Mouse (Mus musculus) layer of hippocampus, adult 2 months (tissue): ENCODE data around the gene Srsf4. TPM values are rescaled to one million over a fixed set of nuclear protein-coding genes. Genes with fewer than 3 reads are reported as not detected.
A peak's percentile ranks its signal among the peaks of the same experiment; 100 is the strongest.

Experiments used
- DNase-seq, 2 experiments: peaks; one replicate each; pipeline ENCODE4 v3.0.0; 2022; ENCODE audit warnings: low spot score in 2 of 2
- H3K27ac ChIP-seq: fragments of 200-600 bp; 2 replicates; pipeline ENCODE4 v1.8.1; 2022
- H3K4me3 ChIP-seq: fragments of 200-600 bp; 2 replicates; pipeline ENCODE4 v1.8.1; 2022; ENCODE audit warnings: mild to moderate bottlenecking
- CTCF ChIP-seq: fragments of 200-600 bp; conservative IDR thresholded peaks from 2 replicates; pipeline ENCODE4 v1.8.1; 2022; ENCODE audit warnings: antibody characterized with exemption, mild to moderate bottlenecking, moderate library complexity
- total RNA-seq, 2 experiments: library from RNA; stranded (reverse); gene quantifications; 2 replicates each; pipeline ENCODE4 v1.2.3; 2021

The Srsf4 gene
- total RNA-seq, 2 experiments from 2014 or later = 67.3 to 75.0 TPM

GRCm38 (mm10) chr4:131881306-131881705, 7.9 kb downstream of the Srsf4 start:
- DNase-seq = no peak
- H3K27ac ChIP-seq = peak overlapping the region; percentile 3; the same call in 1 of the 2 replicates
- no peak overlapping the region for H3K4me3 ChIP-seq
- no peak for TF ChIP-seq CTCF

DNA sequence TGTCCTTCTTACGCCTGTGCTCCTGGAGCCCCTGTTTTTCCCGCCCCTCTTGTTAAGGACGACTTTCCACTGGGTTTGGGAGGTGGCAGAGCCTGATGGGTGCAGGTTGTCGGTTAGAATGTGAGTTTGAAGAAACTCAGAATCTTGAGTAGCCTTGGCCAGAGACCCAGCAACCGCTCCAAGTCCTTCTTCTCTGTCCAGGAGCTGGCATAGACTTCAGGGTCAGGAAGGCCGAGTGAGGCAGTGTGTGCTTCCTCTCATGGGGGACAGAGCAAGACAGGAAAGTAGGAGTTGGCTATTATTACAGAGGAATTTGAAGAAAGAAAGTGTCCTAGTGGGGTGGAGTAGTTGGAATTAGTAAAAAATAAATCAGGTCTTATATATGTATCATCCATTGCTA, 10.2 kb downstream of the Srsf4 start:
- H3K27ac ChIP-seq = peak overlapping the region; percentile 72
- no peak overlapping the region for H3K4me3 ChIP-seq
- no peak for DNase-seq
- TF ChIP-seq CTCF = no peak

GRCm38 (mm10) chr4:131885376-131885775, 12.0 kb downstream of the Srsf4 start:
- no peak overlapping the region for H3K4me3 ChIP-seq
- DNase-seq = no peak
- TF ChIP-seq CTCF = no peak

GRCm38 (mm10) chr4:131888564-131888963, 15.1 kb downstream of the Srsf4 start:
- TF ChIP-seq CTCF = no peak
- no peak for DNase-seq
- no peak overlapping the region for H3K4me3 ChIP-seq
- H3K27ac ChIP-seq = no peak overlapping the region

More at GRCm38 (mm10) chr4:131885376-131885775, 12.0 kb downstream of the Srsf4 start:
- H3K27ac ChIP-seq = peak overlapping the region; percentile 72; the same call in 1 of the 2 replicates

GRCm38 (mm10) chr4:131890692-131891091, 17.3 kb downstream of the Srsf4 start:
- TF ChIP-seq CTCF = no peak

GRCm38 (mm10) chr4:131897109-131897508, 23.7 kb downstream of the Srsf4 start:
- H3K4me3 ChIP-seq = no peak overlapping the region
- no peak for TF ChIP-seq CTCF
- no peak for DNase-seq
- H3K27ac ChIP-seq = no peak overlapping the region

More at GRCm38 (mm10) chr4:131890692-131891091, 17.3 kb downstream of the Srsf4 start:
- no peak overlapping the region for H3K4me3 ChIP-seq
- no peak for DNase-seq
- H3K27ac ChIP-seq = no peak overlapping the region

DNA sequence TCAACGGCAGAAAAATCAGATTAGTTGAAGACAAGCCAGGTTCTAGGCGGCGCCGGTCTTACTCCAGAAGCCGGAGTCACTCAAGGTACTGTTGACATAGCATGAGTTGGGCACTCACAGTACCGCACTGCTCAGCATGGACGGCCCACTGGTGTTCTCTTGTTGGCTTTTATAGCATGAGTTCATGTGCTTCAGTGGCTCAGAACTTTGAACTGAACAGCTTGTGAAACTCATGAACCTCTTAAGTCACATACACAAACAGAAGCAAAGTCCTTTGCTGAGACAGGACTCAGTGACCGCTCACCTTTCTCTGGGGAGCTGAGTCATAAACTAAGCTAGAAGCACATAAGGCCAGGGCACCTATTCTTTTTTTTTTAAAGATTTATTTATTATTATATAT, 24.4 kb downstream of the Srsf4 start:
- TF ChIP-seq CTCF = no peak
- Histone ChIP-seq H3K4me3 (no peak overlapping the region), H3K27ac (no peak overlapping the region)
- DNase-seq = no peak

GRCm38 (mm10) chr4:131898503-131899179, 25.2 kb downstream of the Srsf4 start:
- no peak for DNase-seq
- Histone ChIP-seq H3K4me3 (no peak overlapping the region), H3K27ac (no peak overlapping the region)
- no peak for TF ChIP-seq CTCF

DNA sequence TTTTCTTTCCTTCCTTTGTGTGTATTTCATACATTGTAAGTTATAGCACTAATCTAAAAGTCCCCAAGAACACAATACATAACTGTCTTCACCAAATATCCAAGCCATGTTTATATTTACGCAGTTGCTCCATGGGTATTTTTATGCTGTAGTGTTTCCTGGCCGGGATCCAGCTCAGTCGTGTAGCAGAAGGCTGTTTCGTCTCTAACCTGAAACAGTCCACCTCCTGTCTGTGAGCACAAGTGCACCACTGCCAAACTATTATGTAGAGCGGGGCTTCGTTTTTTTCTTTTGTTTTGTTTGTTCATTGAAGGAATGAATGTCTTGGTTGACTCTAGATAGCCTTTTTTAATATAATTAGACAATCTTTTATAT, 25.8 kb downstream of the Srsf4 start:
- no peak overlapping the region for H3K4me3 ChIP-seq
- no peak for TF ChIP-seq CTCF

GRCm38 (mm10) chr4:131901090-131901489, 27.7 kb downstream of the Srsf4 start:
- H3K27ac ChIP-seq = no peak overlapping the region
- no peak for DNase-seq
- H3K4me3 ChIP-seq = no peak overlapping the region
- TF ChIP-seq CTCF = no peak

More for the DNA sequence above, 25.8 kb downstream of the Srsf4 start:
- DNase-seq = no peak
- H3K27ac ChIP-seq = no peak overlapping the region

- Histone ChIP-seq H3K27ac (no peak overlapping the region), H3K4me3 (no peak overlapping the region)
- TF ChIP-seq CTCF = peak; percentile 74
- DNase-seq = no peak
Measured at GRCm38 (mm10) chr4:131904478-131904877, 31.1 kb downstream of the Srsf4 start.

- TF ChIP-seq CTCF = no peak
- DNase-seq = no peak
- Histone ChIP-seq H3K4me3 (no peak overlapping the region), H3K27ac (no peak overlapping the region)
Measured at GRCm38 (mm10) chr4:131906423-131906822, 33.0 kb downstream of the Srsf4 start.

DNA sequence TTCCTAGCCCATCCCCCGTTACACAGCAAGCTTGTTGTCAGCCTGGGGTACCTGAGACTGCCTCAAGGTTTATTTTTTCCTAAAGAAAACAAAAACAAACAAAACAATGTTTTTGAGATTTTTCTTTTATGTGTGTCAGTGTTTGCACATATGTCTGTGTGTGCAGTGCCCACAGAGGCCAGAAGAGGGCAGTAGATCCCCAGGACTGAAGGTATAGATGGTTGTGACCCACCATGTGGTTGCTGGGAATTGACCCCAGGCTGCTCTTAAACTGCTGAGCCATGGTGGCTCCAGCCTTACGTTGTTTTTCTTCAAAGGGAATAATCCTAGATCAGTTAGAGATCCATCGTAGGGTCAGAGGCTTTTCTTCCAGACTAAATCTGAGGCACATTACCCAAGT, 34.5 kb downstream of the Srsf4 start:
- DNase-seq = no peak
- Histone ChIP-seq H3K27ac (no peak overlapping the region), H3K4me3 (no peak overlapping the region)
- TF ChIP-seq CTCF = peak; percentile 65
